Mouse (Mus musculus) WW6 (cell line): Measurements from ENCODE around the gene Klk1b26.
"Not testable (repeated sequence)": the region's sequence is repeated elsewhere in the genome, so short reads cannot be mapped to it uniquely, and the experiment has no call there.

Experiments used
- DNase-seq: peaks from one replicate; pipeline ENCODE4 v3.0.0-alpha.2; 2013; ENCODE audit warnings: low read depth, low spot score

Gene Klk1b26

GRCm38 (mm10) chr7:44011868-44012267, at the start of gene Klk1b26:
Gene Klk1b26, plus strand, starts transcription at chr7:44012168.
- DNase-seq: not testable (repeated sequence)

GRCm38 (mm10) chr7:43966451-43966850, 45.5 kb upstream of the Klk1b26 start, which contains the start of gene Klk1b1:
Gene Klk1b1, plus strand, starts transcription at chr7:43966751.
- DNase-seq: no peak

DNA sequence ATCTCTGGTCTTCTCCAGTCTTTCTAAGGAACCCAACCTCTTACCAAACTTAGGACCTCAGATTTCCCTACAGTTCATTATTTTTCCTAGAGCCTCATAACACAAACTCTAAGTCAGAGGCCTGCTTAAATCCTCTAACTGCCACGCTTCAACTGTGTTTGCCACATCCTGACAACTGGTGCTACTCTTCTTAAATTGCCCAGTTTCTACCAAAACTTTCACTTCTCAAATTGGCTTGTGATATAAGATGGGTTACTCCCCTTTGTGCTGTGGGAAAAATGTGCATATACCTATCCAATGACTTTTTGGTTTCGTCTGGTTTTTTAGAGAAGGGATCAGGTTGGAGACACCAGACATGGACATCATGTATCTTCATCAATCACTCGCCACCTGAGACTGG, 44.9 kb upstream of the Klk1b26 start:
- DNase-seq: no peak

DNA sequence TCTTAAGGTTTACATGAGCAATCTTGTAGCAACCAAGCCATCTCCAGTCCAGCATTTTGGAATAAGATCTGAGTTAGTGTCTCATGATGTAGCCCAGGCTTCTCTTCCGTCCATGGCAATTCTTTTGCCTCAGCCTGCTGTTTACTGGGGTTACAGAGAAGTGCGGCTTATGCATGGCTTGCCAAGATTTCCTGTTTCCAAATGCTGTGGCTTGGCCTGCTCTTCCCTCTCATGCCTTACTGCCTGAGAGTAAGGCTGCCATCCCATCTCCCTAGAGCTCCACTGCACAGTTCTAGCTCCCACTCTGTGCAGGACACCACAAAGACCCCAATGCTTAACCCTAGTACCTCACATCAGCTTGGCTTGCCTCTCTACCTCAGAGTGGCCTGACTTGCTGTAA, 44.4 kb upstream of the Klk1b26 start:
- no peak for DNase-seq

GRCm38 (mm10) chr7:43975761-43976160, 36.2 kb upstream of the Klk1b26 start, which contains the start of gene Klk1b9:
Gene Klk1b9, plus strand, starts transcription at chr7:43976061.
- DNase-seq: not testable (repeated sequence)

- no peak for DNase-seq
These were observed 26.3 kb upstream of the Klk1b26 start for GRCm38 (mm10) chr7:43985657-43986056.

- not testable (repeated sequence) for DNase-seq
These were observed 17.1 kb upstream of the Klk1b26 start for GRCm38 (mm10) chr7:43994821-43995220.

- not testable (repeated sequence) for DNase-seq
These were observed 16.4 kb upstream of the Klk1b26 start, which contains the start of gene Klk1b11 for GRCm38 (mm10) chr7:43995577-43995976. Gene Klk1b11, plus strand, starts transcription at chr7:43995877.

- no peak for DNase-seq
These were observed 7.1 kb upstream of the Klk1b26 start for GRCm38 (mm10) chr7:44004847-44005246.

- DNase-seq: not testable (repeated sequence)
These were observed 2.7 kb downstream of the Klk1b26 start for GRCm38 (mm10) chr7:44014666-44015065.

- no peak for DNase-seq
These were observed 3.1 kb downstream of the Klk1b26 start for GRCm38 (mm10) chr7:44015071-44015470.

GRCm38 (mm10) chr7:44051990-44052389, 40.0 kb downstream of the Klk1b26 start, which contains the start of gene Klk1b27:
Gene Klk1b27, plus strand, starts transcription at chr7:44052290.
- DNase-seq: not testable (repeated sequence)
